Mouse (Mus musculus): ENCODE measurements at regions not wholly inside any gene's neighbourhood (a gene's known extent, or its start where the extent isn't known, plus 50 kb on each side); places are given as distances from the start of the nearest gene placed in this dataset.

DNA sequence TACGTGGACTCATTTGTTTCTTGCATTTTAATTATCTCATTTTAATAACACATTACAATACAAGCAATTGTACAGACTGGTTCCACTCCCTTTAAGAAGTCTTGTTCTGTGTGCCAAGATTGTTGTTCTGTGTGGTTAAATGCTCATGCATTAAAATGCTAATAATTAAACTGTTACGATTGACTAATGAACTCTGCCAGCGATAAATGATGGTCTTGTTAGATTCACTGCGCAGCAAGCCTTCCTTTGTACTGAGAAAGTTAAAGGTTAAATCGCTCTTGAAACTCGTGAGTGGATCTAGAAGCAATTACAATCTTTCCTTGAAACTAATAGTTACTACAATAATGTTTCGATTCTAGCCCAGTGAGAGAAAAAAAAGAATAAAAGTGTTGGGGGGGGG is 221.0 kb downstream of the Emx2 start:
- TF ChIP-seq NRF1 (IDR thresholded peaks at IDR 0.05; ENCODE audit: insufficient read depth, low read depth, low read length, poor library complexity, severe bottlenecking) (no peak), MEF2A (IDR thresholded peaks at IDR 0.05; ENCODE audit: extremely low read depth, insufficient replicate concordance, low read depth, low read length, poor library complexity, severe bottlenecking) (no peak), ZMIZ1 (IDR thresholded peaks at IDR 0.05; ENCODE audit: low read depth, low read length) (no peak), POLR2A (IDR thresholded peaks at IDR 0.05; ENCODE audit: control insufficient read depth in 1 of 2, insufficient read depth in 1 of 2, low read depth in 1 of 2, low read length in 2 of 2, poor library complexity in 1 of 2) (no peak), CTCF (IDR thresholded peaks at IDR 0.05 in 2 of 3, conservative IDR thresholded peaks at IDR 0.05 in 1 of 3; ENCODE audit: control insufficient read depth in 1 of 3, insufficient read depth in 1 of 3, low read depth in 2 of 3, low read length in 3 of 3, poor library complexity in 1 of 3, severe bottlenecking in 1 of 3) (no peak), MXI1 (IDR thresholded peaks at IDR 0.05; ENCODE audit: low read depth, low read length) (no peak), E2F4 (IDR thresholded peaks at IDR 0.05; ENCODE audit: borderline replicate concordance, low read depth, low read length) (no peak), GATA1 (IDR thresholded peaks at IDR 0.05; ENCODE audit: low read depth, low read length) (no peak), ZKSCAN1 (IDR thresholded peaks at IDR 0.05; ENCODE audit: low read depth, low read length) (no peak), RAD21 (IDR thresholded peaks at IDR 0.05; ENCODE audit: low read depth, low read length) (no peak)
